Comparison of ENCODE assay signal across 13 mouse cellular contexts in genomic region chr5:45476288-45476687, GRCm38 (mm10). TPM values are rescaled to one million over a fixed set of nuclear protein-coding genes. Genes with fewer than 3 reads are reported as not detected.
A peak's percentile ranks its signal among the peaks of the same experiment; 100 is the strongest.
DNase-seq lines count a peak whose midpoint lies in the region; ATAC-seq and TF ChIP-seq lines count a peak whose summit lies in the region.
"Had no signal": no experiment of that assay in that cellular context is flagged by ENCODE, and none has a peak within 500 bp of the region (broad histone marks: within the 10 kb centered on the region; RNA-seq: fewer than 3 reads in every experiment).

No protein-coding gene starts in this region.

- DNase-seq in heart, adult 11 months: peak; percentile 30
- no peak for DNase-seq in heart, adult 18-20 months
- DNase-seq in lung, embryonic 14.5 days: peak; percentile 94
- DNase-seq in lung, adult 18-20 months: no peak
- DNase-seq in brain, embryonic 14.5 days (ENCODE audit: low read depth): peak; percentile 80
- peak; percentile 43 to 72 for DNase-seq in lung, postnatal 4 days
- DNase-seq in thymus, postnatal 4 days: no peak
- no peak for DNase-seq in spleen, postnatal 4 days (ENCODE audit: low spot score in 2 of 2)
- DNase-seq: heart, postnatal 14 days had no signal

- no peak overlapping the region for H3K4me3 ChIP-seq in lung, embryonic 14.5 days (ENCODE audit: low read depth, low read length)

- H3K9ac ChIP-seq in lung, embryonic 14.5 days: no peak overlapping the region

- peak overlapping the region; percentile 0; the same call in 1 of the 2 replicates for H3K4me2 ChIP-seq in lung, embryonic 14.5 days

- no peaks in the 10 kb centered on the region for H3K4me1 ChIP-seq in lung, embryonic 14.5 days (ENCODE audit: insufficient read depth)

- no peaks in the 10 kb centered on the region for H3K36me3 ChIP-seq in lung, embryonic 14.5 days (ENCODE audit: insufficient read depth)

- WGBS in lung, embryonic 14.5 days: 22% methylated on average over 6 of the region's 6 CpGs

- ATAC-seq in lung, embryonic 14.5 days (ENCODE audit: insufficient read depth): peak; percentile 95

- H3K27ac ChIP-seq in lung, embryonic 14.5 days (ENCODE audit: low read depth): peak overlapping the region; percentile 82

- TF ChIP-seq CTCF in lung, embryonic 14.5 days (IDR thresholded peaks at IDR 0.05; ENCODE audit: low read depth): no peak
- no peak for TF ChIP-seq CTCF in brain, embryonic 14.5 days (IDR thresholded peaks at IDR 0.05; ENCODE audit: borderline replicate concordance, extremely low read depth, insufficient read depth, insufficient read length)

- no peak for TF ChIP-seq POLR2A in brain, embryonic 14.5 days (IDR thresholded peaks at IDR 0.05; ENCODE audit: borderline replicate concordance, extremely low read depth, insufficient read depth, insufficient read length, poor library complexity, severe bottlenecking)

- no peaks in the 10 kb centered on the region for H3K27me3 ChIP-seq in lung, embryonic 14.5 days (ENCODE audit: insufficient read depth, low read length)

- H3K9me3 ChIP-seq in lung, embryonic 14.5 days (ENCODE audit: low read depth, low read length): no peaks in the 10 kb centered on the region

RNA-seq across cellular contexts. Expression of gene Lap3, which starts 16.9 kb away (rescaled TPM):
- total RNA-seq in heart, adult 18-20 months (2021): 100 to 1,000 TPM; 115 to 134 TPM
- polyA plus RNA-seq in lung, embryonic 14.5 days (2014; fragmentation: Nextera tagmentation; extraction: Ambion mirVana): 116 and 119 TPM in 2 replicates
- polyA plus RNA-seq in brain, embryonic 14.5 days (2012; rRNA removed): 20.1 and 20.5 TPM in 2 replicates

RNA-seq across cellular contexts. Expression of gene Clrn2, which starts 22.7 kb away (rescaled TPM):
- not detected for total RNA-seq in heart, adult 18-20 months (2021)
- polyA plus RNA-seq in lung, embryonic 14.5 days (2014; fragmentation: Nextera tagmentation; extraction: Ambion mirVana): not detected in 2 replicates
- 0.13 and 0.18 TPM in 2 replicates for polyA plus RNA-seq in brain, embryonic 14.5 days (2012; rRNA removed)
- total RNA-seq: common myeloid progenitor, adult 5-6 weeks; gastrocnemius, adult 18-20 months; heart, postnatal 14 days; liver, adult 2 months had no signal
- polyA plus RNA-seq: large intestine, adult 2 months; liver, adult 2 months had no signal

RNA-seq across cellular contexts. Expression of gene Qdpr, which starts 26.3 kb away (rescaled TPM):
- 10 to 100 TPM; 90.5 to 92.1 TPM for total RNA-seq in heart, adult 18-20 months (2021)
- 117 and 122 TPM in 2 replicates for polyA plus RNA-seq in lung, embryonic 14.5 days (2014; fragmentation: Nextera tagmentation; extraction: Ambion mirVana)
- 65.7 and 66.4 TPM in 2 replicates for polyA plus RNA-seq in brain, embryonic 14.5 days (2012; rRNA removed)

RNA-seq across cellular contexts. Expression of gene Med28, which starts 43.7 kb away (rescaled TPM):
- total RNA-seq in heart, adult 18-20 months (2021): 10 to 100 TPM; 56.7 to 61.3 TPM
- 242 and 243 TPM in 2 replicates for polyA plus RNA-seq in lung, embryonic 14.5 days (2014; fragmentation: Nextera tagmentation; extraction: Ambion mirVana)
- 133 and 165 TPM in 2 replicates for polyA plus RNA-seq in brain, embryonic 14.5 days (2012; rRNA removed)

Comparison
In these comparisons a context has a peak if more than half of its experiments do, and no peak if none do; other contexts are left out.
1. DNase-seq: peak in heart, adult 11 months (single experiment), lung, embryonic 14.5 days (single experiment), brain, embryonic 14.5 days (single experiment) and lung, postnatal 4 days (2 of 2); none in heart, adult 18-20 months (0 of 2), lung, adult 18-20 months (0 of 2), thymus, postnatal 4 days (single experiment) and spleen, postnatal 4 days (0 of 2).